Mouse (Mus musculus) CH12.LX (cell line): Measurements from ENCODE around the gene Ttc16. TPM values are rescaled to one million over a fixed set of nuclear protein-coding genes. Genes with fewer than 3 reads are reported as not detected.

Experiments
- DNase-seq: peaks from one replicate; pipeline ENCODE4 v3.0.0-alpha.2; 2013; ENCODE audit errors: extremely low read depth
- H3K27ac ChIP-seq: 2 replicates; pipeline ENCODE4 v1.5.1; 2012; ENCODE audit warnings: low read depth, mild to moderate bottlenecking, control low read depth, moderate library complexity; ENCODE audit not compliant: insufficient read depth
- H3K27me3 ChIP-seq: replicated peaks from 2 replicates; pipeline ENCODE3; 2012; ENCODE audit warnings: inconsistent platforms
- H3K36me3 ChIP-seq, 2 experiments: replicated peaks in 1 of 2; 2 replicates each; pipeline versions ENCODE3 to v1.6.1; 2012; ENCODE audit warnings: inconsistent platforms in 1 of 2, low read length in 1 of 2, mild to moderate bottlenecking in 1 of 2, mixed read lengths in 1 of 2, moderate library complexity in 1 of 2; ENCODE audit not compliant: control insufficient read depth in 1 of 2, insufficient read depth in 1 of 2
- H3K4me1 ChIP-seq, 2 experiments: 2 replicates each; pipeline ENCODE4 v1.6.1; 2012; ENCODE audit warnings: inconsistent platforms in 1 of 2, moderate library complexity in 1 of 2; ENCODE audit not compliant: insufficient read depth in 2 of 2, control insufficient read depth in 1 of 2
- H3K4me2 ChIP-seq: 2 replicates; pipeline ENCODE4 v1.6.1; 2012; ENCODE audit warnings: low read depth, mild to moderate bottlenecking, control low read depth; ENCODE audit not compliant: poor library complexity, insufficient read depth, severe bottlenecking
- H3K4me3 ChIP-seq, 3 experiments: fragments of 150-350 bp in 1 of 3; sonication (generic) in 1 of 3; replicated peaks in 1 of 3; 2 replicates each; pipeline versions ENCODE3 to v1.5.1; 2011 to 2012; ENCODE audit warnings: low read depth in 2 of 3, low read length in 2 of 3, mild to moderate bottlenecking in 2 of 3, moderate library complexity in 2 of 3, control low read depth in 1 of 3, improper control_type of control experiment in 1 of 3, inconsistent platforms in 1 of 3, mixed read lengths in 1 of 3; ENCODE audit not compliant: poor library complexity in 1 of 3
- H3K79me2 ChIP-seq: replicated peaks from 2 replicates; pipeline ENCODE4 v1.6.1; 2012; ENCODE audit warnings: mild to moderate bottlenecking, moderate library complexity; ENCODE audit not compliant: control insufficient read depth, poor library complexity, insufficient read depth, severe bottlenecking; ENCODE audit errors: extremely low read depth
- H3K9ac ChIP-seq: 2 replicates; pipeline ENCODE4 v1.6.1; 2012; ENCODE audit warnings: low read depth, mild to moderate bottlenecking, control low read depth, moderate library complexity; ENCODE audit not compliant: insufficient read depth
- H3K9me3 ChIP-seq: replicated peaks from 2 replicates; pipeline ENCODE3; 2012; ENCODE audit warnings: low read length, inconsistent platforms, mixed read lengths
- BHLHE40 ChIP-seq: IDR thresholded peaks from 2 replicates; pipeline ENCODE4 v1.6.1; 2011; ENCODE audit warnings: mild to moderate bottlenecking, low read depth, low read length, improper control_type of control experiment
- CHD2 ChIP-seq: IDR thresholded peaks from 2 replicates; pipeline ENCODE4 v1.6.1; 2011; ENCODE audit warnings: low read length, improper control_type of control experiment
- E2F4 ChIP-seq: IDR thresholded peaks from 2 replicates; pipeline ENCODE4 v1.6.1; 2011; ENCODE audit warnings: low read depth, low read length, improper control_type of control experiment; ENCODE audit not compliant: insufficient replicate concordance
- ETS1 ChIP-seq: conservative IDR thresholded peaks from 2 replicates; pipeline ENCODE4 v1.6.1; 2012; ENCODE audit warnings: low read depth, mild to moderate bottlenecking, inconsistent platforms, low read length, improper control_type of control experiment, moderate library complexity
- GABPA ChIP-seq: IDR thresholded peaks from 2 replicates; pipeline ENCODE4 v1.6.1; 2012; ENCODE audit warnings: low read depth, low read length, improper control_type of control experiment, inconsistent platforms; ENCODE audit not compliant: insufficient replicate concordance
- HCFC1 ChIP-seq: IDR thresholded peaks from 2 replicates; pipeline ENCODE4 v1.6.1; 2012; ENCODE audit warnings: low read depth, mild to moderate bottlenecking, inconsistent platforms, low read length, improper control_type of control experiment
- IRF4 ChIP-seq: IDR thresholded peaks from 2 replicates; pipeline ENCODE4 v1.6.1; 2014; ENCODE audit warnings: low read depth, mild to moderate bottlenecking, inconsistent platforms, low read length, improper control_type of control experiment
- JUND ChIP-seq: conservative IDR thresholded peaks from 2 replicates; pipeline ENCODE4 v1.6.1; 2011; ENCODE audit warnings: low read depth, low read length, improper control_type of control experiment
- KAT2A ChIP-seq: IDR thresholded peaks from 2 replicates; pipeline ENCODE4 v1.6.1; 2012; ENCODE audit warnings: low read length, improper control_type of control experiment, inconsistent platforms; ENCODE audit not compliant: insufficient replicate concordance
- MAX ChIP-seq: IDR thresholded peaks from 2 replicates; pipeline ENCODE4 v1.6.1; 2011; ENCODE audit warnings: low read length, improper control_type of control experiment
- MAZ ChIP-seq: IDR thresholded peaks from 2 replicates; pipeline ENCODE4 v1.6.1; 2012; ENCODE audit warnings: low read depth, mild to moderate bottlenecking, inconsistent platforms, low read length, improper control_type of control experiment, moderate library complexity
- MEF2A ChIP-seq: IDR thresholded peaks from 2 replicates; pipeline ENCODE4 v1.6.1; 2014; ENCODE audit warnings: low read depth, mild to moderate bottlenecking, inconsistent platforms, low read length, improper control_type of control experiment, borderline replicate concordance
- MXI1 ChIP-seq: IDR thresholded peaks from 2 replicates; pipeline ENCODE4 v1.6.1; 2011; ENCODE audit warnings: mild to moderate bottlenecking, low read depth, low read length, improper control_type of control experiment
- MYC ChIP-seq: IDR thresholded peaks from 2 replicates; pipeline ENCODE4 v1.6.1; 2011; ENCODE audit warnings: low read depth, mild to moderate bottlenecking, improper control_type of control experiment, low read length
- NELFE ChIP-seq: IDR thresholded peaks from 2 replicates; pipeline ENCODE4 v1.6.1; 2011; ENCODE audit warnings: low read depth, low read length, improper control_type of control experiment
- NRF1 ChIP-seq: IDR thresholded peaks from 2 replicates; pipeline ENCODE4 v1.6.1; 2014; ENCODE audit warnings: low read depth, mild to moderate bottlenecking, inconsistent platforms, low read length, improper control_type of control experiment, moderate library complexity
- PAX5 ChIP-seq: IDR thresholded peaks from 2 replicates; pipeline ENCODE4 v1.6.1; 2012; ENCODE audit warnings: low read length, inconsistent platforms, mixed read lengths
- POLR2A ChIP-seq: IDR thresholded peaks from 2 replicates; pipeline ENCODE4 v1.6.1; 2011; ENCODE audit warnings: low read depth, mild to moderate bottlenecking, improper control_type of control experiment, low read length
- POLR2AphosphoS2 ChIP-seq: IDR thresholded peaks from 2 replicates; pipeline ENCODE4 v1.6.1; 2011; ENCODE audit warnings: low read depth, low read length, improper control_type of control experiment
- RCOR1 ChIP-seq: conservative IDR thresholded peaks from 2 replicates; pipeline ENCODE4 v1.6.1; 2012; ENCODE audit warnings: low read depth, mild to moderate bottlenecking, inconsistent platforms, low read length, improper control_type of control experiment
- SIN3A ChIP-seq: IDR thresholded peaks from 2 replicates; pipeline ENCODE4 v1.6.1; 2012; ENCODE audit warnings: low read length, improper control_type of control experiment, inconsistent platforms
- SMC3 ChIP-seq: IDR thresholded peaks from 2 replicates; pipeline ENCODE4 v1.6.1; 2011; ENCODE audit warnings: low read depth, low read length, improper control_type of control experiment
- TBP ChIP-seq: conservative IDR thresholded peaks from 2 replicates; pipeline ENCODE4 v1.6.1; 2011; ENCODE audit warnings: low read depth, low read length, improper control_type of control experiment
- TCF12 ChIP-seq: IDR thresholded peaks from 2 replicates; pipeline ENCODE4 v1.6.1; 2014; ENCODE audit warnings: low read depth, mild to moderate bottlenecking, inconsistent platforms, low read length, improper control_type of control experiment
- UBTF ChIP-seq: IDR thresholded peaks from 2 replicates; pipeline ENCODE4 v1.6.1; 2012; ENCODE audit warnings: low read depth, mild to moderate bottlenecking, inconsistent platforms, low read length, improper control_type of control experiment, moderate library complexity
- ZC3H11A ChIP-seq: IDR thresholded peaks from 2 replicates; pipeline ENCODE4 v1.6.1; 2012; ENCODE audit warnings: low read depth, mild to moderate bottlenecking, inconsistent platforms, low read length, improper control_type of control experiment
- ZMIZ1 ChIP-seq: IDR thresholded peaks from 2 replicates; pipeline ENCODE4 v1.6.1; 2012; ENCODE audit warnings: low read depth, mild to moderate bottlenecking, inconsistent platforms, low read length, improper control_type of control experiment
- ZNF384 ChIP-seq: IDR thresholded peaks from 2 replicates; pipeline ENCODE4 v1.6.1; 2012; ENCODE audit warnings: low read depth, low read length, improper control_type of control experiment, inconsistent platforms
- dilution Hi-C: fragments of 300-500 bp; cut with MboI; formaldehyde crosslinking; loops from 2 replicates; pipeline ENCODE4 v1.14.3; 2020; ENCODE audit warnings: low sequenced_read_pairs; ENCODE audit not compliant: extremely low pct_unique_long_range_greater_than_20kb, extremely low pct_ligation_motif_present
- in situ Hi-C: fragments of 300-500 bp; cut with MboI; formaldehyde crosslinking; loops from 3 replicates; pipeline ENCODE4 v1.14.3; 2019; ENCODE audit warnings: low sequenced_read_pairs, low pct_ligation_motif_present, low pct_unique_long_range_greater_than_20kb, mixed read lengths
- polyA plus RNA-seq: library from polyadenylated mRNA; unstranded; fragments of >175 nt; gene quantifications from 2 replicates; pipeline ENCODE4 v1.2.1, GENCODE M21; 2012; ENCODE audit warnings: low read depth; ENCODE audit not compliant: insufficient read length
- total RNA-seq, 2 experiments: library from RNA; depleted of rRNA; stranded (reverse); fragments of 300-350 nt in 1 of 2; fragments of >200 nt in 1 of 2; gene quantifications; 2 replicates each; pipeline ENCODE4 v1.2.3; 2012 to 2014

The Ttc16 gene
- total and polyA plus RNA-seq, 3 experiments = 0.11 to 0.81 (median 0.24) TPM

GRCm38 (mm10) chr2:32712108-32712551 is 63.3 kb downstream of the Ttc16 start:
- Histone ChIP-seq H3K4me1 (peaks cover 27 to 48% of the 10 kb centered on the region in 2 experiments), H3K4me3 (peak overlapping the region; percentile 82 to 87 (median 84)), H3K36me3 (peaks cover 31 to 40% of the 10 kb centered on the region in 2 experiments), H3K4me2 (peak overlapping the region; percentile 81), H3K9ac (peak overlapping the region; percentile 82), H3K9me3 (peaks cover 6% of the 10 kb centered on the region), H3K79me2 (peaks cover 49% of the 10 kb centered on the region), H3K27me3 (no peaks in the 10 kb centered on the region), H3K27ac (peak overlapping the region; percentile 77)
- dilution Hi-C loops (no loop called here), in situ Hi-C loops (loop anchor here (5.0 kb wide), 1 partner anchor 45 kb away; the partner anchor contains the start of gene Tor2a)
- TF ChIP-seq PAX5 = no peak
- TF ChIP-seq HCFC1 = no peak
- TF ChIP-seq NRF1 = no peak
- TF ChIP-seq ZC3H11A = no peak
- no peak; the same call in 1 of the 2 replicates for TF ChIP-seq SIN3A
- 0 out of 2 replicates have a peak, but pooled peaks have one; percentile 15 for TF ChIP-seq BHLHE40
- no peak for TF ChIP-seq GABPA
- TF ChIP-seq ZMIZ1 = no peak
- TF ChIP-seq NELFE = no peak
- TF ChIP-seq MAX = 0 out of 2 replicates have a peak, but pooled peaks have one; percentile 9
- TF ChIP-seq MYC = peak; percentile 47; the same call in 1 of the 2 replicates
- TF ChIP-seq ETS1 = no peak
- no peak for TF ChIP-seq JUND
- TF ChIP-seq MEF2A = no peak
- TF ChIP-seq MAZ = peak; percentile 48; the same call in 1 of the 2 replicates
- no peak for TF ChIP-seq ZNF384
- no peak for TF ChIP-seq MXI1
- TF ChIP-seq KAT2A = no peak
- no peak; the same call in 1 of the 2 replicates for TF ChIP-seq TCF12
- TF ChIP-seq E2F4 = no peak
- no peak for TF ChIP-seq TBP
- TF ChIP-seq RCOR1 = no peak
- TF ChIP-seq SMC3 = no peak
- peak; percentile 83 for TF ChIP-seq CHD2
- TF ChIP-seq UBTF = peak; percentile 37; the same call in 1 of the 2 replicates
- TF ChIP-seq IRF4 = no peak
- no peak for TF ChIP-seq POLR2A
- no peak for TF ChIP-seq POLR2AphosphoS2
- DNase-seq = peak; percentile 74
